Mouse (Mus musculus) liver, postnatal 0 days (tissue): ENCODE results near the gene Vti1a.

Source experiments
- CTCF ChIP-seq: sonication (generic); IDR thresholded peaks from 2 replicates; pipeline ENCODE4 v1.5.1; 2016; ENCODE audit warnings: antibody characterized with exemption, low read depth
- EP300 ChIP-seq: IDR thresholded peaks from 2 replicates; pipeline ENCODE4 v1.6.1; 2016; ENCODE audit warnings: antibody characterized with exemption, low read depth, mild to moderate bottlenecking

DNA sequence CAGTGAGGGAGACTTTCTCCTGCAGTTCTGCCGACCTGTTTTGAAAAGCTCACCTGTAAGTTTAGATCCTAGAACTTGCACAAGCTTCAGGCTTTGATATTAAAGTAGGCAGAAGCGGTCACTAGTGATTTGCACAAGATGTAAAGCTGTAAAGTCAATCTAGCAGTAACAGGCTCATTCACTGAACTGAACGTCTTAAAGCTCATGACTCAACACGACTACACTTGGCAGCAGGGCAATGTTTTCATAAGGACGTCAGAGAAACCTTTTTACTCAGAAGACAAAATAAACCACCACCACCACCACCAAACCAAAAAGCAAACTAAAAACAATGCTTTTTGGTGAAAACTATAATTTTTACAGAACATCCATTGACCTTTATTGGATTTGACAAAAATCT, 18.1 kb upstream of the Vti1a start:
- no peak for TF ChIP-seq CTCF
- no peak for TF ChIP-seq EP300
